Mouse (Mus musculus): ENCODE data around the gene Cela3b.

The Cela3b gene

GRCm38 (mm10) chr4:137375314-137376278 lies 54.7 kb downstream of the Cela3b start:
- no peak for DNase-seq (ENCODE audit: low spot score in 2 of 2)

- DNase-seq (ENCODE audit: low spot score in 2 of 2) = peak; percentile 46 to 54
Observed at GRCm38 (mm10) chr4:137373711-137374110, 56.6 kb downstream of the Cela3b start.

GRCm38 (mm10) chr4:137371596-137372523 lies 58.5 kb downstream of the Cela3b start:
- DNase-seq (ENCODE audit: low spot score in 2 of 2) = no peak
